Mouse (Mus musculus): Measurements from ENCODE around the gene Cyren.
A peak's percentile ranks its signal among the peaks of the same experiment; 100 is the strongest.

Gene Cyren

DNA sequence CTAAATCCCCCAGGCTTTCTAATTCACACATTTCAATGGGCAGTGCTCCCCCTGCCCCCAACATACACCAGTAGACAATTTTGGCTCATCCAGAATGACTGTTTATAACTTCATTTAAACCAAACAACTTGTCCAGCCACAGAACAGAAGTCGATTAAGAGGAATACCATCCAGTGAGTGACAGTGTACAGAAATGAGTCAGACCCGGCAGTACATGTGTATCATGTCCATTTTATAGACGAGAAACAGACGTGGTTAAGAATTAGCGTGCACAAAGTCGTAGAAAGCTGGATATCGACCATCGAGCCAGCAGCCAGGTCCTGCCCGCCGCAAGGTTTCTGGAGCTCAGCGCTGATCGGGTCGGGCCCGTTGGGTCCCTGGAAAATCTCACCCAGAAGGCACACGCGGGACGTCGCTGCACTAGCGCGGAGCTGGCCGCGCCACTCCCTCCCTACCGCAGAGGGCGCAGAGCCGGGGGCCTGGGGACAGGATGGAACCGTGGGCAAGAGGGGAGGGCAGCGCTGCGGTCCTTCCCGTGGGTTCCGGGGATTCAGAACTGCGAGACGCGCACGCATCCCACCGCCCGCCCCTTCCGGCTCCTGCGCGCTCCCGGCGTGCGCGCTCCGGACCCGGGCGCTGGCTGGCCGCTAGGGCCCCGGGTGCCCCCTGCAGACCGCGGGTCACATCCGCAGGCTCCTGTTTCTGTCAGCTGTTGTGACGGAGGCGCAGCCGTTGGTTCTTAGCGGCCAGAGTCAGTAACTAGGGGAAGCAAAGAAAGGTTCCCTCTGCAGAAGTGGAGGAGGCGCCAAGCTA is at the start of gene Cyren:
Gene Cyren (minus strand): TSS at position 552 of the 813 bp plus-strand sequence.
- peak; percentile 96 for DNase-seq (ENCODE audit: low spot score)

DNA sequence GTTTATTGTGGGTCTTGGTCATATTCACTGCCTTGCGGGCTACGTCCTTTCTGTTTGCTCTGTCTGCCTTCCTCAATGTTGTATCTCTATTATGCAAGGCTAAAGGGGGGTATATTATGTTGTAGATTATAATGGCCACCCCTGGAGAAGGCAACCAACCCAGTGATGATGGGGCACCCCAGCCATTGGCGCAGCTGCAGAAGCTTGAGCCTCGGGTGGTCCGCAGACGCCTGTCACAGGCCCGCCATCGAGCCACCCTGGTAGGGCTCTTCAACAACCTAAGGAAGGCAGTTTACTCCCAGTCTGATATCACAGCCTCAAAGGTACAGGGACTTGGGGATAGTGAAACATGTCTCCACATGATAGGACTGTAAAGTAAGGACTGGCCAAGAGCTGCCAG is 49.7 kb upstream of the Cyren start:
- DNase-seq (ENCODE audit: low spot score) = no peak

- DNase-seq (ENCODE audit: low spot score) = peak; percentile 92
Measured at GRCm38 (mm10) chr6:34927156-34927555, 49.3 kb upstream of the Cyren start.

DNA sequence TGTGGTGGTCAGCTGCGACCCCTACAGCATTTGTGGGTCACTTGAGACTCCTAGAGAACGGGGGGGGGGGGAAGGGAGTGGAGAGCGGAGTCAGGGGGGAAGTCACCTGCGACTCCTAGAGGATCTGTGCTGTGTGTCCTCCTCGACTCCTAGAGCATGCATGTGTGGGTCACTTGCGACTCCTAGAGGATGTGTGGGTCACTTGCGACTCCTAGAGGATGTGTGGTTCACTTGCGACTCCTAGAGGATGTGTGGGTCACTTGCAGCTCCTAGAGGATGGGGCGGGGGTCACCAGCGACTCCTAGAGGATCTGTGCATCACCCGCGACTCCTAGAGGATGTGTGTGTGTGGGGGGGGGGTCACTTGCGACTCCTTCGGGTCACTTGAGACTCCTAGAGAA is 44.1 kb upstream of the Cyren start:
- DNase-seq (ENCODE audit: low spot score) = peak; percentile 46

GRCm38 (mm10) chr6:34920631-34921030 is 42.8 kb upstream of the Cyren start:
- DNase-seq (ENCODE audit: low spot score) = no peak

GRCm38 (mm10) chr6:34919956-34920355 is 42.1 kb upstream of the Cyren start, which contains the start of gene Stra8:
Gene Stra8 (plus strand): TSS chr6:34920163.
- DNase-seq (ENCODE audit: low spot score) = no peak

GRCm38 (mm10) chr6:34919146-34919545 is 41.3 kb upstream of the Cyren start:
- no peak for DNase-seq (ENCODE audit: low spot score)

DNA sequence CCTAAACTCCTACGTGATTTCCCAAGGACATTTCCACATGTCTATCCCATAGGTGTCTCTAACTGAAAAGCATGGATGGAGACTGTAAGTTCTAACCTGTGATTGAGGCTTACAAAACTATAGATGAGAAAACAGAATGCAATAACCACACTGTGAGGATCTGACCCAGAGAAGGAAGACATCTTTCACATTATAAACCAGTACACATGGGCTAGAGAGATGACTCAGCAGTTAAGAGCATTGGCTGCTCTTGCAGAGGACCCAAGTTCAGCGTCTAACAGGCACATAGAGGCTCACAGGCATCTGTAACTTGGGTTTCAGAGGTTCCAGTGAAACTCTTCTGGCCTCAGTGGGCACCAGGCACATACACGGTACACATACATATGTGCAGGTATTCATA is 36.6 kb upstream of the Cyren start:
- no peak for DNase-seq (ENCODE audit: low spot score)

GRCm38 (mm10) chr6:34913341-34914040 is 35.6 kb upstream of the Cyren start:
- no peak for DNase-seq (ENCODE audit: low spot score)

DNA sequence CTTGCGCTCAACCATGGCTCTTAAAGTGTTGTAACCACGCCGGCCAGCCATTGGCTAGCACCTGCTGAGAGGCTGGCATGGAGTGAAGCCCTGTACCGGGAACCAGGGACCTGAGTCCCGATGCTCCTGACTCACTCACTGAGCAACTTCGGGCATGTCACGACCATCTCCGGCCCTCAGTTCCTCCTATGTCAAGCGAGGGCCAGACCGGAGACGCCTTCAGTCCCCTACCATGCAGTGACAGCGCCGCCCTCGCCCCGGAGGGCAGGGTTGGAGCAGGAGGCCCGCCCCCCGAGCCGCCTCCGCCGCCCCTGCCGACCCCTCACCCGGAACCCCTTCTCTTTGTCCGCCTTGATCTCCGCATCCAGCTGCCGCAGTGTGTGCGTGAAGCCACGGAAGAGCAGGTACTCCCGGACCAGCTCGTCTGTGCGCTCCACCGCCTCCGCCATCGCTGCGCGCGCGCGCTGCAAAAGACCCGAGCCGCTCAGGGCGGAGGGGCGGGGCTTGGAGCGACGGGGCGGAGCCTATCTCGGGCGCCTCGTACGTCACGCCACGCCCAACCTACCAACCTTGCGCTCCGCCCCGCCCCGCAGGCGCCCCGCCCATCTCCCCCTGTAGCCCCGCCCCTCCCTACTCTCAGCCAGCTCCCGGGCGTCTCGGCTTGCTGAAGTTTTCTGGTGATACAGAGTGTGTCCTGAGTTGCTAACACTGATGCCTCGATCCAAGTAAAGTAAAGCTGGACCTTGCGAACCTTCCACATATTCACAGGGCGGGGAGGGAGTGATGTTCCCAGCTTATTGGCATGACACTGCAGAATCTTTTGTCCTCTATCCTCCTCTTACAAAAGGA is 32.7 kb upstream of the Cyren start, which contains the start of gene Wdr91:
Gene Wdr91 (minus strand): TSS at position 506 of the 849 bp plus-strand sequence.
- DNase-seq (ENCODE audit: low spot score) = peak; percentile 98

DNA sequence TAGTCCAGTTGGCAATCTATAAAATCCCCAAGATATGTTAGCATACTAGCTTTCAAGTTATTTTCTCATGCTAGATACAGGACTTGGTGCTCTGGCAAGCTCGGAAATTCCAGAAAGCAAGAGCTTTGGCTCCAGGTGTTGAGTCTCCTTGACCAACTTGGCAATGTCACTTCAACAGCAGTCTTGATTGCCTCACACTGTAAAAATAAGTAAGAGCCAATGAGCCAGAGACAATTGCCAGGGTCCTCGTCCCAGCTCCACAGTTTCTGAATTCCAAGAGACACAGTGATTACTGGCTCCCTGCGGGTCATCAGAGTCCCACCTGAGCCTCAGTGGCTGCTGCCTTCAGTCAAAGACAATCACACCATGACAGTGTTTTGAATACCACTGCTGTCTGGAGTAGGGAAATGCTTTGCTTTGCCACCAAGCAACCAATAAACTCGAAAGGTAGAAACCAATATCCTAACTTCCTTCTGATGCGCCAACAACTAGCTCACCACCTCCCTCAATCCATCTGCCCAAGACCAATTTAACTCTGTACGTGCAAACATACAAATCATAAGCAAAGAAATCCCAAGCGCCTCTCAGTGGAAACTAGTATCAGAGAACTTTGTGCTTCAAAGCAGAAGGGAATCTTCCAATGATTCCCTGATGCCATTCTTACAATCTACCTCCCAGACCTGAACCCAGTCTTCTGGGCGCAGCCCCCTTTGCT is 31.9 kb upstream of the Cyren start:
- DNase-seq (ENCODE audit: low spot score) = no peak

GRCm38 (mm10) chr6:34907696-34908260 is 29.9 kb upstream of the Cyren start:
- no peak for DNase-seq (ENCODE audit: low spot score)

GRCm38 (mm10) chr6:34907121-34907614 is 29.3 kb upstream of the Cyren start:
- DNase-seq (ENCODE audit: low spot score) = no peak

DNA sequence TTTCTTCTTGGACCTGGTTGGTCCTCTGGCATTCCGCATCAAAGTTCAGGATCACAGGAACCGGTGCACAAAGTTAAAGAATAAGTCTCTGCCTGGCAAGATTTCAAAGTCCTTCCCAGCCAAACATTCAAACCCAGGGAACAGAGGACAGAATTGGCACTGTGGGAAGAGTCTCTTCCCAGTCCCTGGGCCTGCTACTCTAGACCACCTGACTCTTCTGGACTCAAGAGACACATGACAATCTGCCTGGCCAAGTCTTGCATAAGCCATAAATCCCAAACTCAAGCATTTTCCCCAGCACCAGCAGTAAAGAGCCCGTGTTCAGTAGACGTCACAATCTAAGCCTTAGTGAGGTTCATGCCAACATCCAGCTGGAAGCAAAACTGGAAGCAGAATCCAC is 28.8 kb upstream of the Cyren start:
- DNase-seq (ENCODE audit: low spot score) = no peak

DNA sequence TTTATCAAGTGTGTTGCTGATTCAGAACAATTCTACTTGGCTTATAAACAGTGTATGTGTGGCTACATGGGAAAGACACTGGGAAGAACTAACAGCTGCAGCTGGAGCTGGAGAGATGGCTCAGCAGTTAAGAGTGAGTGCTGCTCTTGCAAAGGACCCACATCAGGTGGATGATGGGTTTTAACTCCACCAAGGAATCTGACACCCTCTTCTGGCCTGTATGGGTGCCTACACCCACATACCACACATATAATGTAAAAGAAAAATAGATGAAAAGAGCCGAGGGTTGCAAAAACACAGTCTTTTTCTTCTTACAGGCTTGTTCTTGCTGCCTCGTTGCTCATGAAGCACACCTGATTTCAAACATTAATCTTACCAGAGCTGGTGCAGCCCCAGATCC is 28.3 kb upstream of the Cyren start:
- DNase-seq (ENCODE audit: low spot score) = no peak

DNA sequence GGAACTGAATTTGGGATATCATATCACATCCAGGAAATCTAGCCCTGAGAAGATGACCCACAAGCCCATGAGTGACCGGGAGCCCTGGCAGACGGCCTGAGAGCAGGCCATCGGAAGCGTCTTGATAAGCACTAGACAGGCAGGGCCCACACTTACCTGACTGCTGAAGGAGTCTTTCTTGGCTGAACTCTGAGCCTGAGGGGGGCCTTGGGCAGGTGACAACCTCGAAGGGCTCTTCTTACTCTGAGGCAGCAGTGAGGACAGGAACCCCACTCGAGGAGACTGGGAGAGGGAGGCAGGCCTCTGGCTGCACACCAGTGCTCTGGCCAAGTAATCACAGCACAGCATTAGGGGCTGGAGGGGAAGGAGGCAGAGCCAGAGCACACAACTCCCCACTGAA is 26.5 kb upstream of the Cyren start:
- DNase-seq (ENCODE audit: low spot score) = no peak

- no peak for DNase-seq (ENCODE audit: low spot score)
Measured at GRCm38 (mm10) chr6:34903851-34904250, 26.0 kb upstream of the Cyren start.

- no peak for DNase-seq (ENCODE audit: low spot score)
Measured at GRCm38 (mm10) chr6:34903441-34903840, 25.6 kb upstream of the Cyren start.

- no peak for DNase-seq (ENCODE audit: low spot score)
Measured at GRCm38 (mm10) chr6:34902578-34902977, 24.7 kb upstream of the Cyren start.

DNA sequence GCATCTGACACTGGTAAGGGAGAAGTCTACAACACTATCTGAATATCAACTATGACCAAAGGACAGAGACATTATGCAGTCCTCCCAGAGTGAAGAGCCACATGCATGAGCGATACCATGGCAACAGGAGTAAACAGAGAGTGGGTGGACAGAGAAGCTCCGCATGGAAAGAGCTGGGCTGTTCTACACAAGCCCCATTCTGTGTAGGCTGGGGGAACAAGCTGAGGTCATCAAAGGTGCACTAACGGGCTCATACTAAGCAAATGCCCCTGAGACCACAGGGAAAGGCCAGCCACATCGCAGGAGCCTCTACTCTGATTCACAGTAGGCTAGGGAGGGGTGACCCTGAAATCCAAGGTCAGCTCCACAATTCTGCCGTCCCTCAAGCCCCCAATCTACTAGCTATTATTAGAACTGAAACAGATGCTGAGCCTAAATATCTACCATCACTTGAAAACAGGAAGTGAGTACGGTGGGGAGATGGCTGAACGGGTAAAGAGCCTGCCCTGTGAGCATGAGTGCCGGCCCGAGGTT is 24.1 kb upstream of the Cyren start:
- no peak for DNase-seq (ENCODE audit: low spot score)

DNA sequence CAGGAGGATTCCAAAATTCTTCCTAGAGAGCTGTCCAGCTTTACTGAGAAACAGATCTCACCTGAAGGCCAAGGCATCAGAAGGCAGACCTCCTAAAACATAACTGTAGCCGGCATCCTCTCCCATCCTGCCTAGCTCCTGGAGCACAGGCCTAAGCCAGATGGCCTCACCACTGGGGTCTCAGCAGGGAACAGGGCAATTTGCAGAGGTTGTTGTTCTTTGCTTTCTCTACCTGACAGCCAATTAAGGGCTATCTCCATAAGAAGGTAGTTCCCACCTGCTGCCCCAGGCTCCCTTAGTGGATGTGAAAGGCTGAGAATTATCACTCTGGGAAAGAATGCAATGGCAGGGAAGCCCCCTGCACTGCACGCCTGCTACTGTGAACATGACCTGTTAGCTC is 23.1 kb upstream of the Cyren start:
- no peak for DNase-seq (ENCODE audit: low spot score)
